Mouse (Mus musculus): Measurements from ENCODE around the gene Ercc4. TPM values are rescaled to one million over a fixed set of nuclear protein-coding genes. Genes with fewer than 3 reads are reported as not detected.

Gene Ercc4
- polyA plus RNA-seq, 1 experiment from 2014 or later: 4.0 TPM

- no peaks in the 10 kb centered on the region for H3K27me3 ChIP-seq
- H3K36me3 ChIP-seq (replicated peaks): peaks cover 31% of the 10 kb centered on the region
- no peak for ATAC-seq (ENCODE audit: insufficient read depth)
- no peak overlapping the region for H3K4me2 ChIP-seq
- H3K9me3 ChIP-seq (replicated peaks): no peaks in the 10 kb centered on the region
- no peak overlapping the region for H3K4me3 ChIP-seq (replicated peaks)
- no peak overlapping the region for H3K9ac ChIP-seq
- no peaks in the 10 kb centered on the region for H3K4me1 ChIP-seq (replicated peaks)
- WGBS (ENCODE audit: insufficient replicate concordance): 70% methylated on average over 6 of the region's 6 CpGs
- no peak overlapping the region for H3K27ac ChIP-seq (replicated peaks)
These were observed 41.3 kb downstream of the Ercc4 start for GRCm38 (mm10) chr16:13150790-13151189.

GRCm38 (mm10) chr16:13152475-13152874 is 43.0 kb downstream of the Ercc4 start:
- WGBS (ENCODE audit: insufficient replicate concordance): 54% methylated on average over 5 of the region's 5 CpGs
- no peak overlapping the region for H3K9ac ChIP-seq

GRCm38 (mm10) chr16:13153215-13153614 is 43.7 kb downstream of the Ercc4 start:
- peaks cover 12% of the 10 kb centered on the region for H3K36me3 ChIP-seq (replicated peaks)
- H3K4me3 ChIP-seq (replicated peaks): no peak overlapping the region
- H3K27me3 ChIP-seq: no peaks in the 10 kb centered on the region
- no peak overlapping the region for H3K27ac ChIP-seq (replicated peaks)
- no peaks in the 10 kb centered on the region for H3K4me1 ChIP-seq (replicated peaks)
- no peaks in the 10 kb centered on the region for H3K9me3 ChIP-seq (replicated peaks)
- no peak for ATAC-seq (ENCODE audit: insufficient read depth)
- WGBS (ENCODE audit: insufficient replicate concordance): 78% methylated on average over 4 of the region's 4 CpGs
- no peak overlapping the region for H3K4me2 ChIP-seq
- H3K9ac ChIP-seq: no peak overlapping the region

More at GRCm38 (mm10) chr16:13152475-13152874, 43.0 kb downstream of the Ercc4 start:
- peaks cover 19% of the 10 kb centered on the region for H3K36me3 ChIP-seq (replicated peaks)
- no peak for ATAC-seq (ENCODE audit: insufficient read depth)
- H3K27ac ChIP-seq (replicated peaks): no peak overlapping the region
- no peaks in the 10 kb centered on the region for H3K4me1 ChIP-seq (replicated peaks)
- no peaks in the 10 kb centered on the region for H3K27me3 ChIP-seq
- no peak overlapping the region for H3K4me3 ChIP-seq (replicated peaks)
- H3K9me3 ChIP-seq (replicated peaks): no peaks in the 10 kb centered on the region
- no peak overlapping the region for H3K4me2 ChIP-seq

- Histone ChIP-seq H3K27me3 (0 out of 2 replicates have a peak, but pooled peaks cover under 1% of the 10 kb centered on the region), H3K36me3 (replicated peaks) (0 out of 2 replicates have a peak, but pooled peaks cover 6% of the 10 kb centered on the region), H3K9ac (no peak overlapping the region), H3K4me1 (replicated peaks) (no peaks in the 10 kb centered on the region), H3K9me3 (replicated peaks) (no peaks in the 10 kb centered on the region), H3K27ac (replicated peaks) (no peak overlapping the region), H3K4me3 (replicated peaks) (no peak overlapping the region), H3K4me2 (no peak overlapping the region)
- no peak for ATAC-seq (ENCODE audit: insufficient read depth)
These were observed 44.9 kb downstream of the Ercc4 start for GRCm38 (mm10) chr16:13154352-13154751.

GRCm38 (mm10) chr16:13157314-13157713 is 47.8 kb downstream of the Ercc4 start:
- H3K9ac ChIP-seq: no peak overlapping the region

GRCm38 (mm10) chr16:13158153-13158670 is 48.7 kb downstream of the Ercc4 start:
- 42% methylated on average over 3 of the region's 3 CpGs for WGBS (ENCODE audit: insufficient replicate concordance)
- H3K9ac ChIP-seq: no peak overlapping the region
- no peak for ATAC-seq (ENCODE audit: insufficient read depth)
- H3K27me3 ChIP-seq: peaks cover 8% of the 10 kb centered on the region; the same call in 1 of the 2 replicates
- no peaks in the 10 kb centered on the region for H3K36me3 ChIP-seq (replicated peaks)
- no peak overlapping the region for H3K4me3 ChIP-seq (replicated peaks)
- H3K4me2 ChIP-seq: no peak overlapping the region
- H3K27ac ChIP-seq (replicated peaks): no peak overlapping the region
- H3K9me3 ChIP-seq (replicated peaks): no peaks in the 10 kb centered on the region
- H3K4me1 ChIP-seq (replicated peaks): no peaks in the 10 kb centered on the region

More at GRCm38 (mm10) chr16:13157314-13157713, 47.8 kb downstream of the Ercc4 start:
- Histone ChIP-seq H3K9me3 (replicated peaks) (no peaks in the 10 kb centered on the region), H3K27ac (replicated peaks) (no peak overlapping the region), H3K4me1 (replicated peaks) (no peaks in the 10 kb centered on the region), H3K36me3 (replicated peaks) (no peaks in the 10 kb centered on the region), H3K4me2 (no peak overlapping the region), H3K27me3 (peaks cover 8% of the 10 kb centered on the region; the same call in 1 of the 2 replicates), H3K4me3 (replicated peaks) (no peak overlapping the region)
- ATAC-seq (ENCODE audit: insufficient read depth): no peak
- WGBS (ENCODE audit: insufficient replicate concordance): 16% methylated on average over 6 of the region's 6 CpGs

GRCm38 (mm10) chr16:13158906-13159889 is 49.7 kb downstream of the Ercc4 start:
- H3K9ac ChIP-seq: no peak overlapping the region
- no peaks in the 10 kb centered on the region for H3K36me3 ChIP-seq (replicated peaks)
- ATAC-seq (ENCODE audit: insufficient read depth): peak; percentile 26; the same call in 1 of the 2 replicates
- no peaks in the 10 kb centered on the region for H3K4me1 ChIP-seq (replicated peaks)
- 16% methylated on average over 13 of the region's 13 CpGs for WGBS (ENCODE audit: insufficient replicate concordance)
- H3K4me2 ChIP-seq: peak overlapping the region; percentile 56; the same call in 1 of the 2 replicates
- peaks cover 8% of the 10 kb centered on the region; the same call in 1 of the 2 replicates for H3K27me3 ChIP-seq
- no peaks in the 10 kb centered on the region for H3K9me3 ChIP-seq (replicated peaks)
- no peak overlapping the region for H3K4me3 ChIP-seq (replicated peaks)
- H3K27ac ChIP-seq (replicated peaks): no peak overlapping the region

GRCm38 (mm10) chr16:13159927-13160644 is 50.6 kb downstream of the Ercc4 start:
- H3K9ac ChIP-seq: no peak overlapping the region
- H3K4me2 ChIP-seq: peak overlapping the region; percentile 56

GRCm38 (mm10) chr16:13161516-13161915 is 52.0 kb downstream of the Ercc4 start:
- Histone ChIP-seq H3K9me3 (replicated peaks) (no peaks in the 10 kb centered on the region), H3K36me3 (replicated peaks) (no peaks in the 10 kb centered on the region), H3K4me3 (replicated peaks) (no peak overlapping the region), H3K4me2 (no peak overlapping the region), H3K9ac (no peak overlapping the region), H3K27me3 (peaks cover 8% of the 10 kb centered on the region; the same call in 1 of the 2 replicates), H3K4me1 (replicated peaks) (no peaks in the 10 kb centered on the region), H3K27ac (replicated peaks) (no peak overlapping the region)
- no peak for ATAC-seq (ENCODE audit: insufficient read depth)
- 55% methylated on average over 5 of the region's 5 CpGs for WGBS (ENCODE audit: insufficient replicate concordance)

More at GRCm38 (mm10) chr16:13159927-13160644, 50.6 kb downstream of the Ercc4 start:
- H3K4me1 ChIP-seq (replicated peaks): no peaks in the 10 kb centered on the region
- no peaks in the 10 kb centered on the region for H3K36me3 ChIP-seq (replicated peaks)
- H3K9me3 ChIP-seq (replicated peaks): no peaks in the 10 kb centered on the region
- H3K27me3 ChIP-seq: peaks cover 8% of the 10 kb centered on the region; the same call in 1 of the 2 replicates
- H3K4me3 ChIP-seq (replicated peaks): peak overlapping the region; percentile 35
- 2% methylated on average over 29 of the region's 29 CpGs for WGBS (ENCODE audit: insufficient replicate concordance)
- H3K27ac ChIP-seq (replicated peaks): no peak overlapping the region
- ATAC-seq (ENCODE audit: insufficient read depth): peak; percentile 89

- no peak overlapping the region for H3K27ac ChIP-seq (replicated peaks)
- ATAC-seq (ENCODE audit: insufficient read depth): no peak
- no peaks in the 10 kb centered on the region for H3K4me1 ChIP-seq (replicated peaks)
- no peak overlapping the region for H3K9ac ChIP-seq
- H3K4me2 ChIP-seq: no peak overlapping the region
- 48% methylated on average over 3 of the region's 3 CpGs for WGBS (ENCODE audit: insufficient replicate concordance)
- no peaks in the 10 kb centered on the region for H3K9me3 ChIP-seq (replicated peaks)
- no peaks in the 10 kb centered on the region for H3K36me3 ChIP-seq (replicated peaks)
- no peak overlapping the region for H3K4me3 ChIP-seq (replicated peaks)
- H3K27me3 ChIP-seq: no peaks in the 10 kb centered on the region
These were observed 58.2 kb downstream of the Ercc4 start for GRCm38 (mm10) chr16:13167731-13168130.

Data from liver, embryonic 15.5 days (tissue).